Mouse (Mus musculus) brain, embryonic 14.5 days (tissue): ENCODE measurements around the gene Tarbp1.

Experiments used
- CTCF ChIP-seq: fragments of 200-500 bp; IDR thresholded peaks from 2 replicates; pipeline ENCODE4 v1.5.1; 2012; ENCODE audit warnings: inconsistent platforms, mild to moderate bottlenecking, moderate library complexity, borderline replicate concordance; ENCODE audit not compliant: insufficient read depth, insufficient read length; ENCODE audit errors: extremely low read depth
- POLR2A ChIP-seq: fragments of 200-500 bp; IDR thresholded peaks from 2 replicates; pipeline ENCODE4 v1.6.1; 2012; ENCODE audit warnings: mild to moderate bottlenecking, inconsistent platforms, borderline replicate concordance; ENCODE audit not compliant: poor library complexity, insufficient read depth, insufficient read length, severe bottlenecking; ENCODE audit errors: extremely low read depth

- TF ChIP-seq CTCF (no peak), POLR2A (no peak)
Observed at GRCm38 (mm10) chr8:126509635-126510034, 34.8 kb upstream of the Tarbp1 start.
